Mouse (Mus musculus) heart, postnatal 0 days (tissue): ENCODE measurements at regions not wholly inside any gene's neighbourhood (a gene's known extent, or its start where the extent isn't known, plus 50 kb on each side); places are given as distances from the start of the nearest gene placed in this dataset.

ENCODE experiments used
- ATAC-seq: fragments of 200-750 bp; cut with Nextera tagmentation; 2 replicates; pipeline ENCODE4 v1.8.0; 2017; ENCODE audit warnings: low read depth, moderate number of reproducible peaks, moderate library complexity; ENCODE audit not compliant: insufficient read depth
- DNase-seq: peaks from one replicate; pipeline ENCODE4 v3.0.0-alpha.2; 2016; ENCODE audit warnings: low spot score
- H3K27ac ChIP-seq: fragments of 300-500 bp; sonication (generic); 2 replicates; pipeline ENCODE4 v1.5.1; 2014; ENCODE audit warnings: low read depth, mild to moderate bottlenecking
- H3K27me3 ChIP-seq: fragments of 300-500 bp; sonication (generic); 2 replicates; pipeline ENCODE4 v1.6.1; 2014; ENCODE audit warnings: low read length, mixed read lengths; ENCODE audit not compliant: control insufficient read depth, insufficient read depth
- H3K36me3 ChIP-seq: fragments of 300-500 bp; sonication (generic); replicated peaks from 2 replicates; pipeline ENCODE4 v1.6.1; 2014; ENCODE audit warnings: low read length, mixed read lengths; ENCODE audit not compliant: control insufficient read depth, insufficient read depth
- H3K4me1 ChIP-seq: fragments of 300-500 bp; sonication (generic); 2 replicates; pipeline ENCODE4 v1.6.1; 2014; ENCODE audit warnings: antibody characterized with exemption; ENCODE audit not compliant: control insufficient read depth, insufficient read depth
- H3K4me2 ChIP-seq: fragments of 300-500 bp; sonication (generic); 2 replicates; pipeline ENCODE4 v1.6.1; 2014; ENCODE audit warnings: low read depth, mild to moderate bottlenecking, low read length, moderate library complexity
- H3K4me3 ChIP-seq: fragments of 300-500 bp; sonication (generic); 2 replicates; pipeline ENCODE4 v1.5.1; 2014; ENCODE audit warnings: low read depth, low read length
- H3K9ac ChIP-seq: fragments of 300-500 bp; sonication (generic); replicated peaks from 2 replicates; pipeline ENCODE4 v1.6.1; 2014; ENCODE audit warnings: low read depth, low read length, mixed read lengths
- H3K9me3 ChIP-seq: fragments of 300-500 bp; sonication (generic); replicated peaks from 2 replicates; pipeline ENCODE4 v1.6.1; 2016; ENCODE audit warnings: low read length; ENCODE audit not compliant: control insufficient read depth
- CTCF ChIP-seq: IDR thresholded peaks from 2 replicates; pipeline ENCODE4 v1.5.1; 2016; ENCODE audit warnings: antibody characterized with exemption, control low read depth, low read depth
- EP300 ChIP-seq: IDR thresholded peaks from 2 replicates; pipeline ENCODE4 v1.6.1; 2016; ENCODE audit warnings: antibody characterized with exemption, low read depth
- WGBS: fragments of 180-500 bp; shearing (Covaris S2); extraction: QIAGEN DNeasy Blood & Tissue Kit; methylation state at CpG from one replicate; pipeline ENCODE4 v1.1.7; 2014; 5-methylcytosine and 5-hydroxymethylcytosine counted together

GRCm38 (mm10) chr1:183657043-183657442 is 239.0 kb downstream of the Hhipl2 start:
- Histone ChIP-seq H3K4me2 (no peak overlapping the region), H3K36me3 (no peaks in the 10 kb centered on the region), H3K4me3 (no peak overlapping the region), H3K27me3 (no peaks in the 10 kb centered on the region), H3K4me1 (no peaks in the 10 kb centered on the region), H3K9me3 (no peaks in the 10 kb centered on the region), H3K9ac (no peak overlapping the region), H3K27ac (no peak overlapping the region)
- ATAC-seq: no peak
- TF ChIP-seq EP300 (no peak), CTCF (peak; percentile 67)
- peak; percentile 23 for DNase-seq
- 58% methylated on average over 5 of the region's 5 CpGs for WGBS

GRCm38 (mm10) chr1:183660541-183660940 is 242.5 kb downstream of the Hhipl2 start:
- ATAC-seq: no peak
- 49% methylated on average over 2 of the region's 2 CpGs for WGBS

GRCm38 (mm10) chr1:183662369-183663043 is 244.5 kb downstream of the Hhipl2 start:
- H3K27ac ChIP-seq: no peak overlapping the region
- TF ChIP-seq EP300 (no peak), CTCF (no peak)
- H3K4me1 ChIP-seq: no peaks in the 10 kb centered on the region
- H3K27me3 ChIP-seq: no peaks in the 10 kb centered on the region
- 73% methylated on average over 15 of the region's 15 CpGs for WGBS
- H3K36me3 ChIP-seq: no peaks in the 10 kb centered on the region
- H3K9me3 ChIP-seq: peaks cover 7% of the 10 kb centered on the region; the same call in 1 of the 2 replicates
- H3K4me2 ChIP-seq: no peak overlapping the region
- H3K4me3 ChIP-seq: no peak overlapping the region
- no peak overlapping the region for H3K9ac ChIP-seq
- ATAC-seq: no peak
- DNase-seq: no peak

More at GRCm38 (mm10) chr1:183660541-183660940, 242.5 kb downstream of the Hhipl2 start:
- TF ChIP-seq EP300 (no peak), CTCF (no peak)
- Histone ChIP-seq H3K9ac (no peak overlapping the region), H3K4me1 (no peaks in the 10 kb centered on the region), H3K4me3 (no peak overlapping the region), H3K9me3 (no peaks in the 10 kb centered on the region), H3K27me3 (no peaks in the 10 kb centered on the region), H3K36me3 (no peaks in the 10 kb centered on the region), H3K27ac (no peak overlapping the region), H3K4me2 (no peak overlapping the region)
- DNase-seq: no peak

GRCm38 (mm10) chr1:183669271-183669670 is 251.3 kb downstream of the Hhipl2 start:
- DNase-seq: no peak
- Histone ChIP-seq H3K9ac (no peak overlapping the region), H3K9me3 (peaks cover 7% of the 10 kb centered on the region; the same call in 1 of the 2 replicates), H3K4me2 (no peak overlapping the region), H3K27ac (no peak overlapping the region), H3K36me3 (no peaks in the 10 kb centered on the region), H3K27me3 (no peaks in the 10 kb centered on the region), H3K4me3 (no peak overlapping the region), H3K4me1 (no peaks in the 10 kb centered on the region)
- ATAC-seq: no peak
- no peak for TF ChIP-seq CTCF
- no peak for TF ChIP-seq EP300
- WGBS: 79% methylated on average over 8 of the region's 8 CpGs

GRCm38 (mm10) chr1:183669674-183670073 is 251.7 kb downstream of the Hhipl2 start:
- no peak overlapping the region for H3K9ac ChIP-seq
- TF ChIP-seq EP300 (no peak), CTCF (no peak)
- H3K4me3 ChIP-seq: no peak overlapping the region
- no peak overlapping the region for H3K27ac ChIP-seq
- no peaks in the 10 kb centered on the region for H3K36me3 ChIP-seq
- peak overlapping the region; percentile 30; the same call in 1 of the 2 replicates for H3K4me2 ChIP-seq
- H3K4me1 ChIP-seq: no peaks in the 10 kb centered on the region
- WGBS: 47% methylated on average over 11 of the region's 11 CpGs
- H3K27me3 ChIP-seq: no peaks in the 10 kb centered on the region
- peak; percentile 9 for DNase-seq
- ATAC-seq: no peak
- peaks cover 7% of the 10 kb centered on the region; the same call in 1 of the 2 replicates for H3K9me3 ChIP-seq

- no peak for TF ChIP-seq CTCF
- no peak for TF ChIP-seq EP300
- Histone ChIP-seq H3K36me3 (no peaks in the 10 kb centered on the region), H3K4me3 (no peak overlapping the region), H3K9me3 (peaks cover 7% of the 10 kb centered on the region; the same call in 1 of the 2 replicates), H3K9ac (no peak overlapping the region), H3K27ac (no peak overlapping the region), H3K4me1 (no peaks in the 10 kb centered on the region), H3K4me2 (no peak overlapping the region), H3K27me3 (no peaks in the 10 kb centered on the region)
- WGBS: 75% methylated on average over 7 of the region's 7 CpGs
- DNase-seq: no peak
- ATAC-seq: no peak
Observed at GRCm38 (mm10) chr1:183670542-183670941, 252.5 kb downstream of the Hhipl2 start.
